Mouse (Mus musculus) central nervous system, embryonic 11.5 days (tissue): ENCODE data around the gene Sfxn2. TPM values are rescaled to one million over a fixed set of nuclear protein-coding genes. Genes with fewer than 3 reads are reported as not detected.

Experiments
- polyA plus RNA-seq: library from polyadenylated mRNA; depleted of rRNA; stranded (reverse); fragments of >200 nt; gene quantifications from 2 replicates; pipeline ENCODE4 v1.2.3, GENCODE M21; 2012; rRNA removed

The Sfxn2 gene
- polyA plus RNA-seq = 11.7 and 16.0 TPM in 2 replicates

GRCm38 (mm10) chr19:46572951-46573937, at the start of gene Sfxn2, which contains the start of gene Arl3:
Sfxn2 (plus strand) TSS chr19:46573365.
Arl3 (minus strand) TSS chr19:46573198.

GRCm38 (mm10) chr19:46598720-46599252, 25.6 kb downstream of the Sfxn2 start, which contains the start of gene Wbp1l:
Wbp1l (plus strand) TSS chr19:46599084.

Other genes starting within 250 kb of the Sfxn2 start
- gene Psd, start 246.2 kb upstream of the Sfxn2 start, polyA plus RNA-seq = 23.7 and 27.8 TPM in 2 replicates
- 13.4 and 19.5 TPM in 2 replicates for gene Fbxl15, start 245.2 kb upstream of the Sfxn2 start, polyA plus RNA-seq
- gene Cuedc2, start 234.7 kb upstream of the Sfxn2 start, polyA plus RNA-seq = 139 and 148 TPM in 2 replicates
- 6.8 and 7.2 TPM in 2 replicates for gene Mfsd13a, start 232.2 kb upstream of the Sfxn2 start, polyA plus RNA-seq
- 1.2 TPM in 2 replicates for gene 2310034G01Rik, start 223.1 kb upstream of the Sfxn2 start, polyA plus RNA-seq
- 126 and 144 TPM in 2 replicates for gene Actr1a, start 177.6 kb upstream of the Sfxn2 start, polyA plus RNA-seq
- gene Sufu, start 176.5 kb upstream of the Sfxn2 start, polyA plus RNA-seq = 22.2 and 29.3 TPM in 2 replicates
- 36.9 and 46.9 TPM in 2 replicates for gene Trim8, start 71.7 kb upstream of the Sfxn2 start, polyA plus RNA-seq
- gene Arl3, start 167 bp upstream of the Sfxn2 start, polyA plus RNA-seq = 165 and 172 TPM in 2 replicates
- 38.1 and 40.0 TPM in 2 replicates for gene Wbp1l, start 25.7 kb downstream of the Sfxn2 start, polyA plus RNA-seq
- 0.02 TPM in 1 of 2 replicates, not detected in the other for gene Cyp17a1, start 99.8 kb downstream of the Sfxn2 start, polyA plus RNA-seq
- 5.6 and 10.2 TPM in 2 replicates for gene Borcs7, start 116.5 kb downstream of the Sfxn2 start, polyA plus RNA-seq
- gene As3mt, start 134.1 kb downstream of the Sfxn2 start, polyA plus RNA-seq = 14.2 and 17.9 TPM in 2 replicates
- 4.8 and 5.9 TPM in 2 replicates for gene Cnnm2, start 188.2 kb downstream of the Sfxn2 start, polyA plus RNA-seq